Mouse (Mus musculus): Measurements from ENCODE around the gene Sertad3. TPM values are rescaled to one million over a fixed set of nuclear protein-coding genes. Genes with fewer than 3 reads are reported as not detected.

The Sertad3 gene
- total RNA-seq (2023), result 9.9 TPM

GRCm38 (mm10) chr7:27473156-27473834, at the start of gene Sertad3:
Sertad3 (plus strand) TSS chr7:27473768.

GRCm38 (mm10) chr7:27447419-27448286, 25.9 kb upstream of the Sertad3 start, which contains the start of the genes Sptbn4 and Blvrb:
Sptbn4 (minus strand) TSS chr7:27447686.
Blvrb (plus strand) TSS chr7:27447978.

GRCm38 (mm10) chr7:27486770-27487697, 13.5 kb downstream of the Sertad3 start, which contains the start of gene Sertad1:
Sertad1 (plus strand) TSS chr7:27486910.

GRCm38 (mm10) chr7:27499036-27499435, 25.5 kb downstream of the Sertad3 start, which contains the start of gene Prx:
Prx (plus strand) TSS chr7:27499324.

GRCm38 (mm10) chr7:27522967-27523366, 49.4 kb downstream of the Sertad3 start, which contains the start of gene Hipk4:
Hipk4 (plus strand) TSS chr7:27523267.

Other genes with a start within 250 kb of the Sertad3 start
- gene Itpkc, start 245.1 kb upstream of the Sertad3 start, total RNA-seq (2023), result 12.4 TPM
- gene Coq8b, start 240.7 kb upstream of the Sertad3 start, total RNA-seq (2023), result 14.0 TPM
- 3.1 TPM for gene Numbl, start 215.3 kb upstream of the Sertad3 start, total RNA-seq (2023)
- gene Ltbp4, start 136.1 kb upstream of the Sertad3 start, total RNA-seq (2023), result 1.2 TPM
- gene Shkbp1, start 117.7 kb upstream of the Sertad3 start, total RNA-seq (2023), result 80.0 TPM
- not detected for gene Gm20479, start 116.3 kb upstream of the Sertad3 start, total RNA-seq (2023)
- gene Sptbn4, start 26.1 kb upstream of the Sertad3 start, total RNA-seq (2023), result not detected
- 13.1 TPM for gene Blvrb, start 25.8 kb upstream of the Sertad3 start, total RNA-seq (2023)
- 59.1 TPM for gene Sertad1, start 13.1 kb downstream of the Sertad3 start, total RNA-seq (2023)
- 0.95 TPM for gene Prx, start 25.6 kb downstream of the Sertad3 start, total RNA-seq (2023)
- 0.34 TPM for gene Hipk4, start 49.5 kb downstream of the Sertad3 start, total RNA-seq (2023)
- gene Pld3, start 79.5 kb downstream of the Sertad3 start, total RNA-seq (2023), result 135 TPM
- gene 2310022A10Rik, start 79.5 kb downstream of the Sertad3 start, total RNA-seq (2023), result 27.6 TPM
- 121 TPM for gene Akt2, start 117.8 kb downstream of the Sertad3 start, total RNA-seq (2023)
- not detected for gene Ttc9b, start 180.1 kb downstream of the Sertad3 start, total RNA-seq (2023)
- 15.2 TPM for gene Map3k10, start 200.8 kb downstream of the Sertad3 start, total RNA-seq (2023)
- 1.9 TPM for gene Zfp607b, start 215.6 kb downstream of the Sertad3 start, total RNA-seq (2023)